Mouse (Mus musculus): ENCODE data around the gene Il1r1. TPM values are rescaled to one million over a fixed set of nuclear protein-coding genes. Genes with fewer than 3 reads are reported as not detected.
A peak's percentile ranks its signal among the peaks of the same experiment; 100 is the strongest.

Il1r1 gene
- total RNA-seq, 4 experiments from 2014 or later = 5.8 to 9.7 (median 8.1) TPM

- no peak for DNase-seq (ENCODE audit: low spot score in 2 of 2)
Observed at GRCm38 (mm10) chr1:40230336-40230735, 5.5 kb downstream of the Il1r1 start.

GRCm38 (mm10) chr1:40231116-40231515 is 6.2 kb downstream of the Il1r1 start:
- no peak for DNase-seq (ENCODE audit: low spot score in 2 of 2)

- no peak for DNase-seq (ENCODE audit: low spot score in 2 of 2)
Observed at GRCm38 (mm10) chr1:40233217-40233616, 8.3 kb downstream of the Il1r1 start.

- no peak for DNase-seq (ENCODE audit: low spot score in 2 of 2)
Observed at GRCm38 (mm10) chr1:40233621-40234020, 8.7 kb downstream of the Il1r1 start.

- no peak for DNase-seq (ENCODE audit: low spot score in 2 of 2)
Observed at GRCm38 (mm10) chr1:40235597-40236249, 10.8 kb downstream of the Il1r1 start.

GRCm38 (mm10) chr1:40236694-40237093 is 11.8 kb downstream of the Il1r1 start:
- DNase-seq (ENCODE audit: low spot score in 2 of 2) = no peak

- no peak for DNase-seq (ENCODE audit: low spot score in 2 of 2)
Observed at GRCm38 (mm10) chr1:40237094-40237493, 12.2 kb downstream of the Il1r1 start.

- no peak for DNase-seq (ENCODE audit: low spot score in 2 of 2)
Observed at GRCm38 (mm10) chr1:40240353-40241092, 15.6 kb downstream of the Il1r1 start.

GRCm38 (mm10) chr1:40242717-40243116 is 17.8 kb downstream of the Il1r1 start:
- peak; percentile 28 to 60 for DNase-seq (ENCODE audit: low spot score in 2 of 2)

GRCm38 (mm10) chr1:40243561-40243998 is 18.7 kb downstream of the Il1r1 start:
- peak; percentile 28 to 32 for DNase-seq (ENCODE audit: low spot score in 2 of 2)

GRCm38 (mm10) chr1:40250425-40250824 is 25.5 kb downstream of the Il1r1 start:
- DNase-seq (ENCODE audit: low spot score in 2 of 2) = no peak

- DNase-seq (ENCODE audit: low spot score in 2 of 2) = no peak
Observed at GRCm38 (mm10) chr1:40252507-40252906, 27.6 kb downstream of the Il1r1 start.

GRCm38 (mm10) chr1:40253940-40254339 is 29.1 kb downstream of the Il1r1 start:
- no peak for DNase-seq (ENCODE audit: low spot score in 2 of 2)

GRCm38 (mm10) chr1:40254347-40255057 is 29.6 kb downstream of the Il1r1 start:
- no peak for DNase-seq (ENCODE audit: low spot score in 2 of 2)

- no peak for DNase-seq (ENCODE audit: low spot score in 2 of 2)
Observed at GRCm38 (mm10) chr1:40262441-40263121, 37.7 kb downstream of the Il1r1 start.

- no peak for DNase-seq (ENCODE audit: low spot score in 2 of 2)
Observed at GRCm38 (mm10) chr1:40263122-40263498, 38.2 kb downstream of the Il1r1 start.

- no peak for DNase-seq (ENCODE audit: low spot score in 2 of 2)
Observed at GRCm38 (mm10) chr1:40263679-40264078, 38.8 kb downstream of the Il1r1 start.

- no peak for DNase-seq (ENCODE audit: low spot score in 2 of 2)
Observed at GRCm38 (mm10) chr1:40265301-40265835, 40.5 kb downstream of the Il1r1 start.

- peak; percentile 29 to 47 for DNase-seq (ENCODE audit: low spot score in 2 of 2)
Observed at GRCm38 (mm10) chr1:40266431-40267260, 41.8 kb downstream of the Il1r1 start.

GRCm38 (mm10) chr1:40267846-40268245 is 43.0 kb downstream of the Il1r1 start:
- no peak for DNase-seq (ENCODE audit: low spot score in 2 of 2)
